Mouse (Mus musculus): ENCODE measurements around the gene Taf15. TPM values are rescaled to one million over a fixed set of nuclear protein-coding genes. Genes with fewer than 3 reads are reported as not detected.
A peak's percentile ranks its signal among the peaks of the same experiment; 100 is the strongest.
"Not testable (repeated sequence)": the region's sequence is repeated elsewhere in the genome, so short reads cannot be mapped to it uniquely, and the experiment has no call there.

Gene Taf15
- total RNA-seq, 2 experiments from 2014 or later: 58.8 to 72.0 TPM

DNA sequence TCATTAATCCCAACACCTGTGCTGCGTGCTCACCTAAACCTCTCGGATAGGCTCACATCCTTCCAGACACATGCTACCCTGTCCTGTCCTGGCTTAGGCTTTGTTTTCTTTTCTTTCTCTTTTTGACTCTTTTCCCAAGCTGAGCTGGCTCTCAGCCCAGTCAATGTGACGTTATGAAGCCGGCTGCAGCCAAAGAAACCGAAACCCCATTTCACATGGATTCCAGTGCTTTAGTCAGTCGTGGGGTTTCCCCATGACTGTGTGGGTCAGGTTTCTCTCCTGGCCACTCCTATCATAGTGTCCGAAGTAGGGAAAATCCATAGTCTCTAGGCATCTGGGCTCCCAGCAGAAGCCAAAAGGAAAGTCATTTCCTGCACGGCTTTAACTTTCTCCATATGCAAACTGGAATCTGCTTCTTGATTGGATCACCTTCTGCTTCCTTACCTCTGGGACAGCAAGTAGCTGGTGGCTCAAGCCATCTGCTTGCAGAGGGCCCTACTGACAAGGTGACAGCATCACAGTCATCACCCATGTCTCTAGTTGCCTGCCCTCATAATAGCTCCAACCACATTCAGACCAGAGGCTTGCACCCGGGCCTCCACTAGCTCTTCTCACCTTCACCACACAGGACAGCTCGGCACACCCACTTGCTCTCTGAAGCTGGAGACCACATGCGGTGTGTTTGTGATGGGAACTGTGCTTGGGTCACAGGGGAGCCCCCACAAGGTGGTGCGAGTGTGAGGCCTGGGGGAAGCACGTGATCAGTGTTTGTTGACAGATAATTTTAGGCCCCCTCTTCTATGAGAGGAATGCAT is 61.9 kb downstream of the Taf15 start:
- peak; percentile 70 to 75 for DNase-seq (ENCODE audit: low spot score in 2 of 2)

- no peak for DNase-seq (ENCODE audit: low spot score in 2 of 2)
These were observed 63.9 kb downstream of the Taf15 start for GRCm38 (mm10) chr11:83536831-83537230.

DNA sequence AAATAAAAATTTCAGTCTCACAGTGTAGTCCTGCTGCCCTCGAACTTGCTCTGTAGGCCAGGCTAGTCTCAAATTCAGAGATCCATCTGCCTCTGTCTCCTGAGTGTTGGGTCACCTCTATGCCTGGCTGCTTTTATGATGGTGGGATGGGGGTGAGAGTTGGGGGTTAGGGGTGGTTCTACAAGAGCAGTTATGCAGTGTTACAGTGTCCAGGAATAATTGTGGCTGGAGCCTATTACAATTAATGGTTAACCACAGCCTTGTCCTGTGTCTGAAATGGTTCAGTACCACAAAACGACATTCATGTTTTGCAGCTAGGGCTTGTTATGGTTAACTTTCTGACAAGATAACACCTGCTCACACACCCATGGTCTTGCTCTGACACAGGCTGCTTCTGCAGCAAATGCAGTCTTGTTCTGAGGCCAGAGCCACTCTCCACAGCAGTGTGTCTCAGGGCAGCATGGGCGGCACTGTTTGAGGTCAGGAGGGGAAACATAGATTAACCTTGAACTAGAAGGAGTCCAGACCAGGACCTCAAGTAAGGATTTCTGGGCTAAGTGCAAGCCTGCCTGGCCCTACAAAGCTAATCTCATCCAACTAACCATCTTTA is 65.9 kb downstream of the Taf15 start:
- DNase-seq (ENCODE audit: low spot score in 2 of 2): no peak

DNA sequence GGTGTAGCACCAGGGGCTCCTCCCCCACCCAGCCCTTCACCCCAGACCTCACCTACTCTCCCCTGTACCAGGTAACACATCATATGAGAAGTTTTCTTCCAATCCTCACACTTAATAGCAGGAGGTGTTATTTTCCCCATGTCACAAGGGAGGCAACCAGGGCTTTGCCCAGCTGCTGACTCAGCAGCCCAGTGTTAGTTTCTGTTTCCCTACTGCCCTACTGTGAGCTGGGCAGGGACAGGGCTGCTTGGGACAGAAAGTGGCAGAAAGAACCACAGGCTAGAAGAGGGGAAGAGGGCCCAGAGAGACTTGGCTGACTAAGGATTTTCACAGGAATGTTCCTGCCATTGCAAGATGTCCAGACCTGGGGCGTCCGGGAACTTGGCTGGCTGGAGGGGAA is 68.0 kb downstream of the Taf15 start:
- DNase-seq (ENCODE audit: low spot score in 2 of 2): no peak

DNA sequence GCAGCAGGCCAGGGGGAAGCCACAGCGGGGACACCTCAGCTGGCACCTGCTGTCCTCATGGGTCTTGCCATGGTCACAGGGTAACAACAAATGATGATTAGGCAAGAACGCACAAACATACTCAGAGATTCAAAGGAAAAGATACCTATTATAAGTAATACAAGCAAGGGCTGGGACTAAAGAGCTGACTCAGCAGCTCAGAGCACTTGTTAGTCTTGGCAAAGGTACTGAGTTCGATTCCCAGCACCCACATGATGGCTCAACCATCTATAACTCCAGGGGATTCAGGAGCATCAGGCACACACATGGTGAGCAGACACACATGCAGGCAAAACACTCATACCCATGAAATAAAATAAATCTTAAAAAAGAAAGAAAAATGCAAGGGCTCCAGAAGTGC is 68.5 kb downstream of the Taf15 start:
- DNase-seq (ENCODE audit: low spot score in 2 of 2): no peak

- DNase-seq (ENCODE audit: low spot score in 2 of 2): no peak
These were observed 71.3 kb downstream of the Taf15 start for GRCm38 (mm10) chr11:83544214-83544613.

DNA sequence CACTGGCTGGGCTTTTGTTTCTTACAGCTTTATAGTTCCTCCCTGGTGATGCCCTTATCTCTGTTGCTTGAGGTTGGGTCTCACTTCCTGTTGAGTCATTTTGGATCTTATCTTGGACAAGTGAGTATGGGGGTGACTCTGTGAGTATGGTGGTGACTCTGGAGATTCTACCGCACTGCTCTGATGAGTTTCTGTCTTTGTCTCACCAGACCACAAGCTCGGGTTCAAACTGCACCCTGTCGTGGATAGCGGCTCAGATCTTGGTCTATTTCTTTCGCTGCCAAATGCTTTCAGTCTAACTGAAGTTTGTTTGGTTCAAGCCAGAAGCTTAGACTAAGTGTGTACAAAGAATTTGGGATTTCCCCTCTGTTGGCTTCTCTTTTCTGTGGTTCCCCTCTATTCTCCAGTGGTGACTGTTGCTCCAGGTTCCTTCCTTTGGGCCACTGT is 77.3 kb downstream of the Taf15 start:
- no peak for DNase-seq (ENCODE audit: low spot score in 2 of 2)

DNA sequence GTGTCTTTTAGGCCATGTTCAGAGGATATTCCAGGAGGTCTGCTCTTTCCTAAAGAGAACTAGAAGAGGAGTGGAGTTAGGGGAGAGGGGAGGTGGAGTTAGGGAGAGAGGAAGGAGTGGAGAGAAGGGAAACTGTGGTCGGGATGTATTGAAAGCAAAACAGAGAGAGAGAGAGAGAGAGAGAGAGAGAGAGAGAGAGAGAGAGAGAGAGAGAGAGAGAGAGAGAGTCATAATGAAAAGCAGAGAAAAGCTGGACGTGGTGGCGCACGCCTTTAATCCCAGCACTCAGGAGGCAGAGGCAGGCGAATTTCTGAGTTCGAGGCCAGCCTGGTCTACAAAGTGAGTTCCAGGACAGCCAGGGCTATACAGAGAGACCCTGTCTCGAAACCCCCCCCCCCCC is 78.2 kb downstream of the Taf15 start:
- not testable (repeated sequence) for DNase-seq (ENCODE audit: low spot score in 2 of 2)

GRCm38 (mm10) chr11:83551668-83552067 is 78.8 kb downstream of the Taf15 start:
- no peak for DNase-seq (ENCODE audit: low spot score in 2 of 2)

Other genes with a start within 250 kb of the Taf15 start
- not detected for gene Slfn14, start 186.4 kb upstream of the Taf15 start, total RNA-seq (2021)
- 100 to 1,000 TPM in 1 of 2 experiments, 10 to 100 TPM in 1; 91.9 to 108 TPM for gene Ap2b1, start 174.1 kb upstream of the Taf15 start, total RNA-seq (2021)
- 10 to 100 TPM; 14.9 to 16.9 TPM for gene Pex12, start 170.5 kb upstream of the Taf15 start, total RNA-seq (2021)
- gene Rasl10b, start 63.9 kb upstream of the Taf15 start, total RNA-seq (2021): 10 to 100 TPM; 11.4 to 12.4 TPM
- gene Gas2l2, start 43.6 kb upstream of the Taf15 start, total RNA-seq (2021): not detected
- 1 to 10 TPM in 1 of 2 experiments, under 1 TPM in 1; 0.43 to 1.5 TPM for gene 1700020L24Rik, start 35.4 kb upstream of the Taf15 start, total RNA-seq (2021)
- gene Mmp28, start 10.0 kb upstream of the Taf15 start, total RNA-seq (2021): 10 to 100 TPM; 10.7 to 11.5 TPM
- gene Heatr9, start 49.1 kb downstream of the Taf15 start, total RNA-seq (2021): under 1 TPM in 1 of 2 experiments, not detected in 1; 0.16 TPM
- 10 to 100 TPM in 1 of 2 experiments, 1 to 10 TPM in 1; 2.4 to 11.5 TPM for gene Ccl5, start 57.4 kb downstream of the Taf15 start, total RNA-seq (2021)
- 10 to 100 TPM in 1 of 2 experiments, 1 to 10 TPM in 1; 7.9 to 17.1 TPM for gene Ccl9, start 105.5 kb downstream of the Taf15 start, total RNA-seq (2021)
- 10 to 100 TPM; 16.6 to 36.3 TPM for gene Ccl6, start 120.0 kb downstream of the Taf15 start, total RNA-seq (2021)
- gene Rpl9-ps1, start 172.5 kb downstream of the Taf15 start, total RNA-seq (2021): not detected
- under 1 TPM in 1 of 2 experiments, not detected in 1; 0.56 TPM for gene Ccl3, start 176.3 kb downstream of the Taf15 start, total RNA-seq (2021)
- not detected for gene Ccl4, start 189.5 kb downstream of the Taf15 start, total RNA-seq (2021)
- 10 to 100 TPM in 1 of 2 experiments, 1 to 10 TPM in 1; 2.8 to 10.1 TPM for gene Wfdc17, start 230.9 kb downstream of the Taf15 start, total RNA-seq (2021)
- not detected for gene Wfdc18, start 235.9 kb downstream of the Taf15 start, total RNA-seq (2021)